Mouse (Mus musculus): ENCODE results near the gene Tfap2b. TPM values are rescaled to one million over a fixed set of nuclear protein-coding genes. Genes with fewer than 3 reads are reported as not detected.

Gene Tfap2b
- 0.18 and 0.34 TPM in 2 replicates for polyA plus RNA-seq (2012; rRNA removed)

GRCm38 (mm10) chr1:19208641-19209358 is at the start of gene Tfap2b:
Gene Tfap2b, plus strand, starts transcription at chr1:19208914.
- DNase-seq (ENCODE audit: low spot score) = no peak

- no peak for DNase-seq (ENCODE audit: low spot score)
Measured at GRCm38 (mm10) chr1:19178742-19179397, 29.8 kb upstream of the Tfap2b start.

- no peak for DNase-seq (ENCODE audit: low spot score)
Measured at GRCm38 (mm10) chr1:19205649-19206048, 3.1 kb upstream of the Tfap2b start.

GRCm38 (mm10) chr1:19206194-19206593 is 2.5 kb upstream of the Tfap2b start:
- no peak for DNase-seq (ENCODE audit: low spot score)

- DNase-seq (ENCODE audit: low spot score) = no peak
Measured at GRCm38 (mm10) chr1:19207611-19208010, 1.1 kb upstream of the Tfap2b start.

GRCm38 (mm10) chr1:19209359-19209745 is 638 bp downstream of the Tfap2b start:
- no peak for DNase-seq (ENCODE audit: low spot score)

GRCm38 (mm10) chr1:19209776-19210175 is 1.1 kb downstream of the Tfap2b start:
- no peak for DNase-seq (ENCODE audit: low spot score)

- no peak for DNase-seq (ENCODE audit: low spot score)
Measured at GRCm38 (mm10) chr1:19210215-19211032, 1.7 kb downstream of the Tfap2b start.

GRCm38 (mm10) chr1:19211033-19211405 is 2.3 kb downstream of the Tfap2b start:
- DNase-seq (ENCODE audit: low spot score) = no peak

- no peak for DNase-seq (ENCODE audit: low spot score)
Measured at GRCm38 (mm10) chr1:19211546-19212154, 2.9 kb downstream of the Tfap2b start.

GRCm38 (mm10) chr1:19212691-19213090 is 4.0 kb downstream of the Tfap2b start:
- no peak for DNase-seq (ENCODE audit: low spot score)

- DNase-seq (ENCODE audit: low spot score) = no peak
Measured at GRCm38 (mm10) chr1:19213171-19213570, 4.5 kb downstream of the Tfap2b start.

- no peak for DNase-seq (ENCODE audit: low spot score)
Measured at GRCm38 (mm10) chr1:19213851-19214395, 5.2 kb downstream of the Tfap2b start.

- no peak for DNase-seq (ENCODE audit: low spot score)
Measured at GRCm38 (mm10) chr1:19217391-19217790, 8.7 kb downstream of the Tfap2b start.

- DNase-seq (ENCODE audit: low spot score) = no peak
Measured at GRCm38 (mm10) chr1:19218221-19218620, 9.5 kb downstream of the Tfap2b start.

GRCm38 (mm10) chr1:19219381-19219780 is 10.7 kb downstream of the Tfap2b start:
- no peak for DNase-seq (ENCODE audit: low spot score)

- DNase-seq (ENCODE audit: low spot score) = no peak
Measured at GRCm38 (mm10) chr1:19220564-19220963, 11.8 kb downstream of the Tfap2b start.

- DNase-seq (ENCODE audit: low spot score) = no peak
Measured at GRCm38 (mm10) chr1:19221601-19222000, 12.9 kb downstream of the Tfap2b start.

GRCm38 (mm10) chr1:19226699-19227098 is 18.0 kb downstream of the Tfap2b start:
- DNase-seq (ENCODE audit: low spot score) = no peak

GRCm38 (mm10) chr1:19230926-19231573 is 22.3 kb downstream of the Tfap2b start:
- no peak for DNase-seq (ENCODE audit: low spot score)

- no peak for DNase-seq (ENCODE audit: low spot score)
Measured at GRCm38 (mm10) chr1:19231574-19232080, 22.9 kb downstream of the Tfap2b start.

Data from urinary bladder, adult 2 months (tissue).